Mouse (Mus musculus) stomach, postnatal 0 days (tissue): Measurements from ENCODE around the gene Il17a. TPM values are rescaled to one million over a fixed set of nuclear protein-coding genes. Genes with fewer than 3 reads are reported as not detected.

Source experiments
- ATAC-seq: fragments of 200-750 bp; cut with Nextera tagmentation; 2 replicates; pipeline ENCODE4 v1.8.0; 2017; ENCODE audit not compliant: low FRiP score, low TSS enrichment
- DNase-seq: peaks from one replicate; pipeline ENCODE4 v3.0.0-alpha.2; 2016; ENCODE audit warnings: low spot score
- H3K27ac ChIP-seq: fragments of 300-500 bp; sonication (generic); replicated peaks from 2 replicates; pipeline ENCODE4 v1.5.1; 2014; ENCODE audit warnings: mild to moderate bottlenecking, control low read depth
- H3K27me3 ChIP-seq: fragments of 300-500 bp; sonication (generic); 2 replicates; pipeline ENCODE4 v1.6.1; 2014; ENCODE audit warnings: low read length; ENCODE audit not compliant: control insufficient read depth, insufficient read depth
- H3K36me3 ChIP-seq: fragments of 300-500 bp; sonication (generic); 2 replicates; pipeline ENCODE4 v1.6.1; 2014; ENCODE audit warnings: low read length, mixed read lengths; ENCODE audit not compliant: control insufficient read depth, insufficient read depth
- H3K4me1 ChIP-seq: fragments of 300-500 bp; sonication (generic); replicated peaks from 2 replicates; pipeline ENCODE4 v1.6.1; 2014; ENCODE audit warnings: antibody characterized with exemption; ENCODE audit not compliant: control insufficient read depth, insufficient read depth
- H3K4me2 ChIP-seq: fragments of 300-500 bp; sonication (generic); replicated peaks from 2 replicates; pipeline ENCODE4 v1.6.1; 2014; ENCODE audit warnings: low read depth, mild to moderate bottlenecking, control low read depth, moderate library complexity
- H3K4me3 ChIP-seq: fragments of 300-500 bp; sonication (generic); 2 replicates; pipeline ENCODE4 v1.5.1; 2014; ENCODE audit warnings: low read depth, low read length, control low read depth
- H3K9ac ChIP-seq: fragments of 300-500 bp; sonication (generic); 2 replicates; pipeline ENCODE4 v1.6.1; 2014; ENCODE audit warnings: mild to moderate bottlenecking, low read length, control low read depth, mixed read lengths
- H3K9me3 ChIP-seq: fragments of 300-500 bp; sonication (generic); 2 replicates; pipeline ENCODE4 v1.6.1; 2016; ENCODE audit warnings: low read length; ENCODE audit not compliant: control insufficient read depth
- CTCF ChIP-seq: IDR thresholded peaks from 2 replicates; pipeline ENCODE4 v1.5.1; 2016; ENCODE audit warnings: antibody characterized with exemption, low read depth, mild to moderate bottlenecking, moderate library complexity
- EP300 ChIP-seq: optimal IDR thresholded peaks from 2 replicates; pipeline ENCODE3; 2016; ENCODE audit warnings: antibody characterized with exemption
- WGBS: fragments of 180-500 bp; shearing (Covaris S2); extraction: QIAGEN DNeasy Blood & Tissue Kit; methylation state at CpG from one replicate; pipeline ENCODE4 v1.1.7; 2014; 5-methylcytosine and 5-hydroxymethylcytosine counted together
- polyA plus RNA-seq: library from polyadenylated mRNA; unstranded; fragments of >200 nt; fragmentation: Nextera tagmentation; extraction: Ambion mirVana; gene quantifications from 2 replicates; pipeline ENCODE4 v1.2.1, GENCODE M21; 2015

The Il17a gene
- polyA plus RNA-seq, 1 experiment from 2014 or later, result not detected

GRCm38 (mm10) chr1:20740496-20740998 lies 9.8 kb downstream of the Il17a start:
- Histone ChIP-seq H3K4me3 (no peak overlapping the region), H3K27me3 (no peaks in the 10 kb centered on the region), H3K9me3 (no peaks in the 10 kb centered on the region), H3K36me3 (no peaks in the 10 kb centered on the region), H3K4me2 (no peak overlapping the region), H3K9ac (no peak overlapping the region), H3K4me1 (no peaks in the 10 kb centered on the region), H3K27ac (no peak overlapping the region)
- TF ChIP-seq CTCF (no peak), EP300 (no peak)
- DNase-seq, result no peak
- ATAC-seq, result no peak
- WGBS, result 47% methylated on average over 3 of the region's 3 CpGs

GRCm38 (mm10) chr1:20754439-20754838 lies 23.7 kb downstream of the Il17a start:
- no peaks in the 10 kb centered on the region for H3K36me3 ChIP-seq
- no peak overlapping the region for H3K4me2 ChIP-seq
- no peak overlapping the region for H3K27ac ChIP-seq
- H3K4me3 ChIP-seq, result no peak overlapping the region
- WGBS, result 73% methylated on average over 10 of the region's 10 CpGs
- ATAC-seq (no peak), DNase-seq (no peak)
- H3K9ac ChIP-seq, result no peak overlapping the region
- TF ChIP-seq CTCF (no peak), EP300 (no peak)
- no peaks in the 10 kb centered on the region for H3K4me1 ChIP-seq
- H3K27me3 ChIP-seq, result no peaks in the 10 kb centered on the region
- no peaks in the 10 kb centered on the region for H3K9me3 ChIP-seq

GRCm38 (mm10) chr1:20757586-20757985 lies 26.9 kb downstream of the Il17a start:
- 82% methylated on average over 3 of the region's 3 CpGs for WGBS
- Histone ChIP-seq H3K4me3 (no peak overlapping the region), H3K9me3 (no peaks in the 10 kb centered on the region), H3K36me3 (no peaks in the 10 kb centered on the region), H3K4me2 (no peak overlapping the region), H3K27ac (no peak overlapping the region), H3K27me3 (no peaks in the 10 kb centered on the region), H3K9ac (no peak overlapping the region), H3K4me1 (no peaks in the 10 kb centered on the region)
- ATAC-seq (no peak), DNase-seq (no peak)
- TF ChIP-seq EP300 (no peak), CTCF (no peak)

- Histone ChIP-seq H3K27me3 (no peaks in the 10 kb centered on the region), H3K9me3 (no peaks in the 10 kb centered on the region), H3K4me3 (no peak overlapping the region), H3K4me1 (no peaks in the 10 kb centered on the region), H3K4me2 (no peak overlapping the region), H3K9ac (no peak overlapping the region), H3K36me3 (no peaks in the 10 kb centered on the region), H3K27ac (no peak overlapping the region)
- TF ChIP-seq CTCF (no peak), EP300 (no peak)
- ATAC-seq, result no peak
- DNase-seq, result no peak
- WGBS, result 77% methylated on average over 10 of the region's 10 CpGs
Measured at GRCm38 (mm10) chr1:20759799-20760198, 29.1 kb downstream of the Il17a start.

GRCm38 (mm10) chr1:20760331-20760730 lies 29.6 kb downstream of the Il17a start:
- no peak overlapping the region for H3K27ac ChIP-seq
- no peaks in the 10 kb centered on the region for H3K36me3 ChIP-seq
- DNase-seq, result no peak
- H3K4me1 ChIP-seq, result no peaks in the 10 kb centered on the region
- H3K4me3 ChIP-seq, result no peak overlapping the region
- no peaks in the 10 kb centered on the region for H3K9me3 ChIP-seq
- no peak overlapping the region for H3K9ac ChIP-seq
- H3K27me3 ChIP-seq, result no peaks in the 10 kb centered on the region
- no peak for TF ChIP-seq CTCF
- no peak for TF ChIP-seq EP300
- ATAC-seq, result no peak
- 68% methylated on average over 5 of the region's 5 CpGs for WGBS
- H3K4me2 ChIP-seq, result no peak overlapping the region

- no peak for DNase-seq
- 70% methylated on average over 4 of the region's 4 CpGs for WGBS
- no peaks in the 10 kb centered on the region for H3K4me1 ChIP-seq
Measured at GRCm38 (mm10) chr1:20761411-20761810, 30.7 kb downstream of the Il17a start.

More at GRCm38 (mm10) chr1:20761411-20761810, 30.7 kb downstream of the Il17a start:
- no peak overlapping the region for H3K4me2 ChIP-seq
- TF ChIP-seq CTCF, result no peak
- TF ChIP-seq EP300, result no peak
- no peaks in the 10 kb centered on the region for H3K27me3 ChIP-seq
- no peaks in the 10 kb centered on the region for H3K36me3 ChIP-seq
- H3K4me3 ChIP-seq, result no peak overlapping the region
- H3K9me3 ChIP-seq, result no peaks in the 10 kb centered on the region
- ATAC-seq, result no peak
- no peak overlapping the region for H3K27ac ChIP-seq
- no peak overlapping the region for H3K9ac ChIP-seq
